Mouse (Mus musculus) brain, embryonic 18.5 days (tissue): ENCODE measurements around the gene Ankrd49.

Experiments used
- DNase-seq: peaks from one replicate; pipeline ENCODE4 v3.0.0-alpha.2; 2012; ENCODE audit warnings: low read depth, low spot score

Ankrd49 gene

DNA sequence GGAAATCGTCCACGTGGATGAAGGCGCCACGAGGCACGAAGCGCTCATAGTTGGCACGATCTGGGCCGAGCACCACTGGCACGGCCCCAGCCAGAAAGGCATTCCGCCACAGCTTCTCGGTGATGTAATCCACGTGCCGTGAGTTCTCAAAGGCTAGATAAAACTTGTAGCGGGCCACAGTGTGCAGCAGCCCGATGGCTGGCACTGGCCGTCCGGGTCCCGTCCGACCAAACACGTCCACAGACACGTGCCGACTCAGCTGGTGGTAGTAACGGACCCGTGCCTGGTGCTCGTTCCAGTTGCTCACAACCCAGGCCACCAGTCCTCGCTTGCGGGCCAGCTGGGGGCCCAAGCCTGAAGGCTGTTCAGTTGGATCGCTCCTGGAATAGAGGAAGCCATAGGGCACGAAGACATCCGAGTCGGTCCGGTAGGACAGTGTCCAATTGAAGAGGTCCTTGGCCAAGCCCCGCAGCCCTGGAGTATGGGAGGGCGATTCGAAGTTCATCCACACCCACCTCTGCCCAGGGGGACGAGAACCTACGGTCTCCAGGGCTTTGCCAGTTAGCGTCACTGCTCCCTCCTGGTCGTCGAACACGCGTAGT, 33.7 kb downstream of the Ankrd49 start:
- no peak for DNase-seq

GRCm38 (mm10) chr9:14740151-14740924, 44.3 kb downstream of the Ankrd49 start, which contains the start of gene Piwil4:
Gene Piwil4 (minus strand): TSS chr9:14740733.
- DNase-seq, result no peak

GRCm38 (mm10) chr9:14739498-14740150, 45.0 kb downstream of the Ankrd49 start:
- DNase-seq, result no peak

GRCm38 (mm10) chr9:14730941-14731541, 53.6 kb downstream of the Ankrd49 start:
- no peak for DNase-seq
